Mouse (Mus musculus): ENCODE data around the gene Prkag2.

Prkag2 gene

GRCm38 (mm10) chr5:24999351-24999750 lies 101.1 kb downstream of the Prkag2 start:
- DNase-seq (ENCODE audit: low read depth, low spot score): no peak

GRCm38 (mm10) chr5:24995576-24996100 lies 104.8 kb downstream of the Prkag2 start:
- peak; percentile 38 for DNase-seq (ENCODE audit: low read depth, low spot score)

GRCm38 (mm10) chr5:24993190-24993589 lies 107.3 kb downstream of the Prkag2 start:
- DNase-seq (ENCODE audit: low read depth, low spot score): no peak

- no peak for DNase-seq (ENCODE audit: low read depth, low spot score)
Observed at GRCm38 (mm10) chr5:24991575-24991974, 108.9 kb downstream of the Prkag2 start.

- DNase-seq (ENCODE audit: low read depth, low spot score): no peak
Observed at GRCm38 (mm10) chr5:24990460-24990859, 110.0 kb downstream of the Prkag2 start.

GRCm38 (mm10) chr5:24989683-24990082 lies 110.8 kb downstream of the Prkag2 start:
- DNase-seq (ENCODE audit: low read depth, low spot score): no peak

GRCm38 (mm10) chr5:24986956-24987355 lies 113.5 kb downstream of the Prkag2 start:
- no peak for DNase-seq (ENCODE audit: low read depth, low spot score)

- no peak for DNase-seq (ENCODE audit: low read depth, low spot score)
Observed at GRCm38 (mm10) chr5:24986204-24986940, 114.1 kb downstream of the Prkag2 start.

GRCm38 (mm10) chr5:24985434-24986176 lies 114.8 kb downstream of the Prkag2 start:
- DNase-seq (ENCODE audit: low read depth, low spot score): no peak

GRCm38 (mm10) chr5:24984157-24984556 lies 116.3 kb downstream of the Prkag2 start:
- DNase-seq (ENCODE audit: low read depth, low spot score): no peak

- DNase-seq (ENCODE audit: low read depth, low spot score): peak; percentile 20
Observed at GRCm38 (mm10) chr5:24983539-24983938, 116.9 kb downstream of the Prkag2 start.

GRCm38 (mm10) chr5:24982258-24982657 lies 118.2 kb downstream of the Prkag2 start:
- no peak for DNase-seq (ENCODE audit: low read depth, low spot score)

GRCm38 (mm10) chr5:24981765-24982164 lies 118.7 kb downstream of the Prkag2 start:
- DNase-seq (ENCODE audit: low read depth, low spot score): no peak

GRCm38 (mm10) chr5:24979968-24980345 lies 120.5 kb downstream of the Prkag2 start:
- no peak for DNase-seq (ENCODE audit: low read depth, low spot score)

- DNase-seq (ENCODE audit: low read depth, low spot score): no peak
Observed at GRCm38 (mm10) chr5:24979312-24979967, 121.0 kb downstream of the Prkag2 start.

GRCm38 (mm10) chr5:24976907-24977306 lies 123.5 kb downstream of the Prkag2 start:
- no peak for DNase-seq (ENCODE audit: low read depth, low spot score)

- no peak for DNase-seq (ENCODE audit: low read depth, low spot score)
Observed at GRCm38 (mm10) chr5:24976236-24976635, 124.2 kb downstream of the Prkag2 start.

- no peak for DNase-seq (ENCODE audit: low read depth, low spot score)
Observed at GRCm38 (mm10) chr5:24975100-24975499, 125.3 kb downstream of the Prkag2 start.

GRCm38 (mm10) chr5:24973672-24974225 lies 126.7 kb downstream of the Prkag2 start:
- no peak for DNase-seq (ENCODE audit: low read depth, low spot score)

GRCm38 (mm10) chr5:24973228-24973627 lies 127.2 kb downstream of the Prkag2 start:
- no peak for DNase-seq (ENCODE audit: low read depth, low spot score)

GRCm38 (mm10) chr5:24970552-24971275 lies 129.7 kb downstream of the Prkag2 start:
- no peak for DNase-seq (ENCODE audit: low read depth, low spot score)
